Mouse (Mus musculus): Measurements from ENCODE around the gene Upf1. TPM values are rescaled to one million over a fixed set of nuclear protein-coding genes. Genes with fewer than 3 reads are reported as not detected.

Upf1 gene
- polyA plus RNA-seq, 1 experiment: 47.2 TPM

- Histone ChIP-seq H3K27me3 (ENCODE audit: control insufficient read depth, insufficient read depth, insufficient read length) (no peaks in the 10 kb centered on the region), H3K4me3 (ENCODE audit: insufficient read depth, poor library complexity, severe bottlenecking) (no peak overlapping the region), H3ac (ENCODE audit: control insufficient read depth, insufficient read length, low read depth) (no peak overlapping the region), H3K79me2 (ENCODE audit: control insufficient read depth, insufficient read depth) (no peaks in the 10 kb centered on the region), H3K36me3 (ENCODE audit: control insufficient read depth, insufficient read depth) (peaks cover 9% of the 10 kb centered on the region), H3K79me3 (ENCODE audit: low read depth) (no peaks in the 10 kb centered on the region)
- TF ChIP-seq MAX (IDR thresholded peaks at IDR 0.05): no peak
- TF ChIP-seq FOSL1 (IDR thresholded peaks at IDR 0.05; ENCODE audit: insufficient read depth, low read length, poor library complexity, severe bottlenecking): no peak
- TF ChIP-seq MYOG (IDR thresholded peaks at IDR 0.05; ENCODE audit: control insufficient read depth, extremely low read depth, insufficient read length): no peak
- no peak for TF ChIP-seq CEBPB (IDR thresholded peaks at IDR 0.05; ENCODE audit: low read depth)
- TF ChIP-seq CTCF (IDR thresholded peaks at IDR 0.05; ENCODE audit: control insufficient read depth, insufficient read depth, insufficient read length): no peak
- no peak for TF ChIP-seq MYOD1 (IDR thresholded peaks at IDR 0.05; ENCODE audit: control insufficient read depth, insufficient read length, low read depth)
- TF ChIP-seq USF1 (IDR thresholded peaks at IDR 0.05; ENCODE audit: low read depth): no peak
These were observed 36.3 kb downstream of the Upf1 start for GRCm38 (mm10) chr8:70316511-70317504.

- no peaks in the 10 kb centered on the region for H3K79me3 ChIP-seq (ENCODE audit: low read depth)
- no peaks in the 10 kb centered on the region for H3K79me2 ChIP-seq (ENCODE audit: control insufficient read depth, insufficient read depth)
- peaks cover 13% of the 10 kb centered on the region for H3K36me3 ChIP-seq (ENCODE audit: control insufficient read depth, insufficient read depth)
- peak within 1 kb of the TSS; percentile 32 for H3ac ChIP-seq (ENCODE audit: control insufficient read depth, insufficient read length, low read depth)
- no peaks in the 10 kb centered on the region for H3K27me3 ChIP-seq (ENCODE audit: control insufficient read depth, insufficient read depth, insufficient read length)
- H3K4me3 ChIP-seq (ENCODE audit: insufficient read depth, poor library complexity, severe bottlenecking): no peak within 1 kb of the TSS
- TF ChIP-seq CEBPB (IDR thresholded peaks at IDR 0.05; ENCODE audit: low read depth) (no peak), MYOG (IDR thresholded peaks at IDR 0.05; ENCODE audit: control insufficient read depth, extremely low read depth, insufficient read length) (no peak)
These were observed 37.2 kb downstream of the Upf1 start, which contains the start of gene Cers1 for GRCm38 (mm10) chr8:70315624-70316510. Gene Cers1 (plus strand): TSS chr8:70315775.

- H3K36me3 ChIP-seq (ENCODE audit: control insufficient read depth, insufficient read depth): peaks cover 16% of the 10 kb centered on the region
- H3K79me2 ChIP-seq (ENCODE audit: control insufficient read depth, insufficient read depth): no peaks in the 10 kb centered on the region
- H3ac ChIP-seq (ENCODE audit: control insufficient read depth, insufficient read length, low read depth): no peak overlapping the region
- no peak for TF ChIP-seq MAX (IDR thresholded peaks at IDR 0.05)
- no peak for TF ChIP-seq MYOD1 (IDR thresholded peaks at IDR 0.05; ENCODE audit: control insufficient read depth, insufficient read length, low read depth)
- TF ChIP-seq USF1 (IDR thresholded peaks at IDR 0.05; ENCODE audit: low read depth): no peak
- no peak for TF ChIP-seq CTCF (IDR thresholded peaks at IDR 0.05; ENCODE audit: control insufficient read depth, insufficient read depth, insufficient read length)
- no peak for TF ChIP-seq CEBPB (IDR thresholded peaks at IDR 0.05; ENCODE audit: low read depth)
- no peak for TF ChIP-seq FOSL1 (IDR thresholded peaks at IDR 0.05; ENCODE audit: insufficient read depth, low read length, poor library complexity, severe bottlenecking)
- H3K79me3 ChIP-seq (ENCODE audit: low read depth): no peaks in the 10 kb centered on the region
- no peak overlapping the region for H3K4me3 ChIP-seq (ENCODE audit: insufficient read depth, poor library complexity, severe bottlenecking)
- H3K27me3 ChIP-seq (ENCODE audit: control insufficient read depth, insufficient read depth, insufficient read length): no peaks in the 10 kb centered on the region
These were observed 39.7 kb downstream of the Upf1 start for GRCm38 (mm10) chr8:70313399-70313798.

- H3K79me3 ChIP-seq (ENCODE audit: low read depth): no peaks in the 10 kb centered on the region
- TF ChIP-seq CTCF (IDR thresholded peaks at IDR 0.05; ENCODE audit: control insufficient read depth, insufficient read depth, insufficient read length) (peak; percentile 60), USF1 (IDR thresholded peaks at IDR 0.05; ENCODE audit: low read depth) (no peak)
- H3ac ChIP-seq (ENCODE audit: control insufficient read depth, insufficient read length, low read depth): no peak overlapping the region
- peaks cover 28% of the 10 kb centered on the region for H3K36me3 ChIP-seq (ENCODE audit: control insufficient read depth, insufficient read depth)
- H3K27me3 ChIP-seq (ENCODE audit: control insufficient read depth, insufficient read depth, insufficient read length): no peaks in the 10 kb centered on the region
- H3K4me3 ChIP-seq (ENCODE audit: insufficient read depth, poor library complexity, severe bottlenecking): no peak overlapping the region
- H3K79me2 ChIP-seq (ENCODE audit: control insufficient read depth, insufficient read depth): peaks cover 11% of the 10 kb centered on the region
These were observed 43.8 kb downstream of the Upf1 start for GRCm38 (mm10) chr8:70309311-70309710.

- no peak for TF ChIP-seq USF1 (IDR thresholded peaks at IDR 0.05; ENCODE audit: low read depth)
- Histone ChIP-seq H3K4me3 (ENCODE audit: insufficient read depth, poor library complexity, severe bottlenecking) (peak overlapping the region; percentile 99), H3K36me3 (ENCODE audit: control insufficient read depth, insufficient read depth) (peaks cover 13% of the 10 kb centered on the region), H3K79me2 (ENCODE audit: control insufficient read depth, insufficient read depth) (peaks cover 51% of the 10 kb centered on the region), H3K27me3 (ENCODE audit: control insufficient read depth, insufficient read depth, insufficient read length) (no peaks in the 10 kb centered on the region), H3ac (ENCODE audit: control insufficient read depth, insufficient read length, low read depth) (peak overlapping the region; percentile 82), H3K79me3 (ENCODE audit: low read depth) (peaks cover 31% of the 10 kb centered on the region)
These were observed 50.2 kb downstream of the Upf1 start for GRCm38 (mm10) chr8:70302901-70303300.

Data from C2C12 (cell line).